Mouse (Mus musculus) testis, adult 2 months (tissue): ENCODE measurements around the gene Atp10b.

ENCODE experiments used
- CTCF ChIP-seq: fragments of 200-500 bp; IDR thresholded peaks from 2 replicates; pipeline ENCODE4 v1.5.1; 2012; ENCODE audit warnings: low read depth, mild to moderate bottlenecking, inconsistent platforms, low read length, moderate library complexity; ENCODE audit not compliant: control insufficient read depth, insufficient read depth, insufficient replicate concordance
- POLR2A ChIP-seq: fragments of 200-500 bp; IDR thresholded peaks from 2 replicates; pipeline ENCODE4 v1.6.1; 2012; ENCODE audit warnings: low read depth, mild to moderate bottlenecking, inconsistent platforms, low read length, moderate library complexity; ENCODE audit not compliant: control insufficient read depth

GRCm38 (mm10) chr11:43200089-43200488 is 50.4 kb downstream of the Atp10b start:
- no peak for TF ChIP-seq POLR2A
- TF ChIP-seq CTCF = no peak
